Mouse (Mus musculus): ENCODE measurements around the gene Irf1. TPM values are rescaled to one million over a fixed set of nuclear protein-coding genes. Genes with fewer than 3 reads are reported as not detected.

Gene Irf1
- polyA plus RNA-seq (2015; fragmentation: Nextera tagmentation; extraction: Ambion mirVana) = 2.5 and 3.4 TPM in 2 replicates

DNA sequence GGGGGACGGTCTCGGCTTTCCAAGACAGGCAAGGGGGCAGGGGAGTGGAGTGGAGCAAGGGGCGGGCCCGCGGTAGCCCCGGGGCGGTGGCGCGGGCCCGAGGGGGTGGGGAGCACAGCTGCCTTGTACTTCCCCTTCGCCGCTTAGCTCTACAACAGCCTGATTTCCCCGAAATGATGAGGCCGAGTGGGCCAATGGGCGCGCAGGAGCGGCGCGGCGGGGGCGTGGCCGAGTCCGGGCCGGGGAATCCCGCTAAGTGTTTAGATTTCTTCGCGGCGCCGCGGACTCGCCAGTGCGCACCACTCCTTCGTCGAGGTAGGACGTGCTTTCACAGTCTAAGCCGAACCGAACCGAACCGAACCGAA, at the start of gene Irf1:
Gene Irf1, plus strand, starts transcription at position 255 of the 365 bp plus-strand sequence.
- peaks cover 7% of the 10 kb centered on the region; the same call in 1 of the 2 replicates for H3K27me3 ChIP-seq (replicated peaks; ENCODE audit: control insufficient read depth, insufficient read depth, low read length)
- peaks cover 8% of the 10 kb centered on the region for H3K4me1 ChIP-seq (replicated peaks; ENCODE audit: control insufficient read depth, insufficient read depth, low read length)
- WGBS = 1% methylated on average over 33 of the region's 40 CpGs
- peak; percentile 97 for ATAC-seq
- H3K9me3 ChIP-seq (ENCODE audit: control insufficient read depth, low read length) = no peaks in the 10 kb centered on the region
- H3K4me2 ChIP-seq (ENCODE audit: low read length) = peak within 1 kb of the TSS; percentile 96
- no peaks in the 10 kb centered on the region for H3K36me3 ChIP-seq (ENCODE audit: control insufficient read depth, insufficient read depth)
- H3K9ac ChIP-seq (replicated peaks; ENCODE audit: low read depth, low read length) = peak within 1 kb of the TSS; percentile 60
- peak within 1 kb of the TSS; percentile 67 for H3K4me3 ChIP-seq (replicated peaks; ENCODE audit: low read length)
- H3K27ac ChIP-seq (ENCODE audit: low read length) = no peak within 1 kb of the TSS

GRCm38 (mm10) chr11:53720715-53721114, 49.1 kb upstream of the Irf1 start, which contains the start of gene Il5:
Il5 (plus strand) TSS chr11:53720794.
- no peak for ATAC-seq
- WGBS = 89% methylated on average over 6 of the region's 6 CpGs

GRCm38 (mm10) chr11:53731457-53731856, 38.4 kb upstream of the Irf1 start:
- WGBS = 93% methylated on average over 7 of the region's 7 CpGs
- no peak for ATAC-seq

More at GRCm38 (mm10) chr11:53720715-53721114, 49.1 kb upstream of the Irf1 start, which contains the start of gene Il5:
- Histone ChIP-seq H3K4me1 (replicated peaks; ENCODE audit: control insufficient read depth, insufficient read depth, low read length) (no peaks in the 10 kb centered on the region), H3K27me3 (replicated peaks; ENCODE audit: control insufficient read depth, insufficient read depth, low read length) (no peaks in the 10 kb centered on the region), H3K4me2 (ENCODE audit: low read length) (no peak within 1 kb of the TSS), H3K36me3 (ENCODE audit: control insufficient read depth, insufficient read depth) (no peaks in the 10 kb centered on the region), H3K27ac (ENCODE audit: low read length) (no peak within 1 kb of the TSS), H3K9me3 (ENCODE audit: control insufficient read depth, low read length) (no peaks in the 10 kb centered on the region), H3K4me3 (replicated peaks; ENCODE audit: low read length) (no peak within 1 kb of the TSS), H3K9ac (replicated peaks; ENCODE audit: low read depth, low read length) (no peak within 1 kb of the TSS)

DNA sequence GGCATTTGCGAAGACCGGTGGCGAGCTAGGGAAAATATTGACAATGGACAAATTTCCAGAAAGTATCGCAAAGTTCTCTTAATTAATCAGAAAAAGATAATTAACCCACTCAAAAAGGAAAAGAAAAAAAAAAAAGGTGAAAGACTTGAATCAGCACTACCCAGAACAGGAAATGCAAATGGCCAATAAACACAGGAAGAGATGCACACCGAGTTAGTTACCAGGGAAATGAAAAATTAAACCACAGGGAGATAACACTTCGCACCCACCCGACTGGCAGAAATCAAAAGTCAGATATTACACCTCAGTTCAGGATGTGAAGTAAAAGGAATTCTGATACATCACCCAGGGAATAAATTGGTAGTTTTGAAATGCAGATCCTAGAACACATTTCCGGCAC, 37.6 kb upstream of the Irf1 start:
- WGBS = 94% methylated on average over 8 of the region's 8 CpGs
- no peaks in the 10 kb centered on the region for H3K27me3 ChIP-seq (replicated peaks; ENCODE audit: control insufficient read depth, insufficient read depth, low read length)
- no peak for ATAC-seq
- no peaks in the 10 kb centered on the region for H3K4me1 ChIP-seq (replicated peaks; ENCODE audit: control insufficient read depth, insufficient read depth, low read length)
- no peak overlapping the region for H3K4me2 ChIP-seq (ENCODE audit: low read length)
- H3K4me3 ChIP-seq (replicated peaks; ENCODE audit: low read length) = no peak overlapping the region
- H3K27ac ChIP-seq (ENCODE audit: low read length) = no peak overlapping the region
- H3K36me3 ChIP-seq (ENCODE audit: control insufficient read depth, insufficient read depth) = no peaks in the 10 kb centered on the region
- H3K9ac ChIP-seq (replicated peaks; ENCODE audit: low read depth, low read length) = no peak overlapping the region
- H3K9me3 ChIP-seq (ENCODE audit: control insufficient read depth, low read length) = no peaks in the 10 kb centered on the region

More at GRCm38 (mm10) chr11:53731457-53731856, 38.4 kb upstream of the Irf1 start:
- Histone ChIP-seq H3K9ac (replicated peaks; ENCODE audit: low read depth, low read length) (no peak overlapping the region), H3K27me3 (replicated peaks; ENCODE audit: control insufficient read depth, insufficient read depth, low read length) (no peaks in the 10 kb centered on the region), H3K4me3 (replicated peaks; ENCODE audit: low read length) (no peak overlapping the region), H3K4me1 (replicated peaks; ENCODE audit: control insufficient read depth, insufficient read depth, low read length) (no peaks in the 10 kb centered on the region), H3K4me2 (ENCODE audit: low read length) (no peak overlapping the region), H3K36me3 (ENCODE audit: control insufficient read depth, insufficient read depth) (no peaks in the 10 kb centered on the region), H3K9me3 (ENCODE audit: control insufficient read depth, low read length) (no peaks in the 10 kb centered on the region), H3K27ac (ENCODE audit: low read length) (no peak overlapping the region)

- Histone ChIP-seq H3K27me3 (replicated peaks; ENCODE audit: control insufficient read depth, insufficient read depth, low read length) (no peaks in the 10 kb centered on the region), H3K27ac (ENCODE audit: low read length) (no peak overlapping the region), H3K4me3 (replicated peaks; ENCODE audit: low read length) (no peak overlapping the region), H3K4me2 (ENCODE audit: low read length) (no peak overlapping the region), H3K9me3 (ENCODE audit: control insufficient read depth, low read length) (no peaks in the 10 kb centered on the region), H3K9ac (replicated peaks; ENCODE audit: low read depth, low read length) (no peak overlapping the region), H3K36me3 (ENCODE audit: control insufficient read depth, insufficient read depth) (no peaks in the 10 kb centered on the region), H3K4me1 (replicated peaks; ENCODE audit: control insufficient read depth, insufficient read depth, low read length) (no peaks in the 10 kb centered on the region)
- no peak for ATAC-seq
- 91% methylated on average over 7 of the region's 7 CpGs for WGBS
These were observed 36.0 kb upstream of the Irf1 start for GRCm38 (mm10) chr11:53733824-53734223.

DNA sequence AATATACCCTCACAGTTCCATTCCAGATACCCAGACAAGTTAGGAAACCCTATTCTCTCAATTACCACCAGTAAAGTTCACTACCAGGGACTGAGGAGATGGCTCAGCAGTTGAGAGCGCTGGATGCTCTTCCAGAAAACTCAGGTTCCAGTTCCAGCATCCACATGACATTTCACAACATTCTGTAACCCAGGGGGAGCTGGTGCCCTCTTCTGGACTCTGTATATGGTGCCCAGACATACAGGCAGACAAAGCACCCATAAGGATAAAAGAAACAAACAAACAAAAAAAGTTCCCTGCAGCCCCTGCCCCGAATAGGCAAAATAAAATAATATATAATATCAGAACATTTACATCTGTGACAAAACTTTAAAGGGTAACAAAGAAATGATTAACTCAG, 35.4 kb upstream of the Irf1 start:
- Histone ChIP-seq H3K9me3 (ENCODE audit: control insufficient read depth, low read length) (no peaks in the 10 kb centered on the region), H3K4me1 (replicated peaks; ENCODE audit: control insufficient read depth, insufficient read depth, low read length) (no peaks in the 10 kb centered on the region), H3K27me3 (replicated peaks; ENCODE audit: control insufficient read depth, insufficient read depth, low read length) (no peaks in the 10 kb centered on the region), H3K36me3 (ENCODE audit: control insufficient read depth, insufficient read depth) (no peaks in the 10 kb centered on the region), H3K27ac (ENCODE audit: low read length) (no peak overlapping the region), H3K4me2 (ENCODE audit: low read length) (no peak overlapping the region), H3K9ac (replicated peaks; ENCODE audit: low read depth, low read length) (no peak overlapping the region), H3K4me3 (replicated peaks; ENCODE audit: low read length) (no peak overlapping the region)
- ATAC-seq = no peak
- 79% methylated on average over 2 of the region's 2 CpGs for WGBS

DNA sequence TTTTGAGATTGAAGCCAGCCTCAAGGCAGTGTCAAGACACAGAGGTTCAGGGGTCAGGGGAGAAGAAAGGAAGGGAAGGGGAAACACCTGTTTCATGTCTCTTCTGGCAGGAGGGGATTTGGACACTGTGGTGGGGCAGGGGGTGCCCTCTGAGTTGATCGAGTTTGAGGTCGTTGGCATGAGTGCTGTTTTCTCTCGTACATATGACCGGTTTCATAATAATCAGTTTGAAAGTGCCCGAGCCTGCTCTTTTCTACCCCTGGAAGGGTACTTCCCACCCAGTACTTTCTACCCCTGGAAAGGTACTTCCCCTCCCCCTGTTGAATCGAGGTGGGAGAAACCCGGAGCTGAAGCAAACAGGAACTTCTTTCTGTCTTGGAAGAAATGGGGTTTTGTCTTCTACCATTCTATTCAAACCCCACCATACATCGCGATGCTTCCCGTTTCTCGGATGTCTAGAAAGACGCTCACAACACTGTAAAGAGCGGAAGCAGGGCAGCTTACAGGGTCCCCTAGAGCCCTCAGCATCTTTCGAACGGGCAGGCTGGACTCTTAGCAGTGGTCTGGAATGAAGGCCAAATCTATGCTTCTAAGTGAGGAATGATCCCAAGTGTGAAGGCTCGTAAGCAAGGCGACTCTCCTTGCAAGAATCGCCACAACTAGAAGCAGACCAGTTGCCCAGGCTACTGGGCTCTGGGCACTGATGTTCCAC, 34.7 kb upstream of the Irf1 start:
- Histone ChIP-seq H3K4me1 (replicated peaks; ENCODE audit: control insufficient read depth, insufficient read depth, low read length) (no peaks in the 10 kb centered on the region), H3K9me3 (ENCODE audit: control insufficient read depth, low read length) (no peaks in the 10 kb centered on the region), H3K4me2 (ENCODE audit: low read length) (no peak overlapping the region), H3K36me3 (ENCODE audit: control insufficient read depth, insufficient read depth) (no peaks in the 10 kb centered on the region), H3K9ac (replicated peaks; ENCODE audit: low read depth, low read length) (no peak overlapping the region), H3K27me3 (replicated peaks; ENCODE audit: control insufficient read depth, insufficient read depth, low read length) (no peaks in the 10 kb centered on the region), H3K27ac (ENCODE audit: low read length) (no peak overlapping the region), H3K4me3 (replicated peaks; ENCODE audit: low read length) (no peak overlapping the region)
- 76% methylated on average over 18 of the region's 18 CpGs for WGBS
- no peak for ATAC-seq

DNA sequence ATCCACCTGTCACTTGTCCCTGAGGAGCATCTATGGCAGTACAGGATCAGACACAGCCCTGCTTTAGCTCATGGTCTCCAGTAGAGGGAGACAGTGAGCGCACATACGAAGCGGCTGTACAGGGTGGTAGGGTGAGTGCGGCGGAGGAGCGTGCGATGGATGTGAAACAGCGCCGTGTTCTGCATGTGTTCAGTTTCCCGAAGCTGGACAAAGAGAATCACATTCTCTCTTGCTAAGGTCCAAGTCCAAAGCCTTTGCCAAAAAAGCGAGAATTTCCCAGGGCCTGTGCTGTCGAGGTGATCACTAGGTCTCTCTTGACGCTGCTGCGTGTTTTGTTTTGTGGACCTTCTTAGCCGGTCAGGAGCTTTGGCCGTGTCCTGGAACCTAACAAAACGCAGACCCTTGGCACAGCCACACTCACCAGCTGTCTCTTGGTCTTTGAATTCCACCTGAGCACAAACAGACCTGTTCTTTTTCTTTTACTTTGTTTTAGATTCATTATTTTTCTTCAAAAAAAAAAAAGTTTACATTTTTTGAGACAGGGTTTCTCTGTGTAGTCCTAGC, 34.0 kb upstream of the Irf1 start:
- H3K4me2 ChIP-seq (ENCODE audit: low read length) = peak overlapping the region; percentile 52
- no peak overlapping the region for H3K27ac ChIP-seq (ENCODE audit: low read length)
- no peaks in the 10 kb centered on the region for H3K27me3 ChIP-seq (replicated peaks; ENCODE audit: control insufficient read depth, insufficient read depth, low read length)
- peak; percentile 95 for ATAC-seq
- no peaks in the 10 kb centered on the region for H3K9me3 ChIP-seq (ENCODE audit: control insufficient read depth, low read length)
- H3K4me3 ChIP-seq (replicated peaks; ENCODE audit: low read length) = peak overlapping the region; percentile 24
- 14% methylated on average over 17 of the region's 17 CpGs for WGBS
- no peaks in the 10 kb centered on the region for H3K4me1 ChIP-seq (replicated peaks; ENCODE audit: control insufficient read depth, insufficient read depth, low read length)
- peak overlapping the region; percentile 15; the same call in 1 of the 2 replicates for H3K9ac ChIP-seq (replicated peaks; ENCODE audit: low read depth, low read length)
- H3K36me3 ChIP-seq (ENCODE audit: control insufficient read depth, insufficient read depth) = no peaks in the 10 kb centered on the region

DNA sequence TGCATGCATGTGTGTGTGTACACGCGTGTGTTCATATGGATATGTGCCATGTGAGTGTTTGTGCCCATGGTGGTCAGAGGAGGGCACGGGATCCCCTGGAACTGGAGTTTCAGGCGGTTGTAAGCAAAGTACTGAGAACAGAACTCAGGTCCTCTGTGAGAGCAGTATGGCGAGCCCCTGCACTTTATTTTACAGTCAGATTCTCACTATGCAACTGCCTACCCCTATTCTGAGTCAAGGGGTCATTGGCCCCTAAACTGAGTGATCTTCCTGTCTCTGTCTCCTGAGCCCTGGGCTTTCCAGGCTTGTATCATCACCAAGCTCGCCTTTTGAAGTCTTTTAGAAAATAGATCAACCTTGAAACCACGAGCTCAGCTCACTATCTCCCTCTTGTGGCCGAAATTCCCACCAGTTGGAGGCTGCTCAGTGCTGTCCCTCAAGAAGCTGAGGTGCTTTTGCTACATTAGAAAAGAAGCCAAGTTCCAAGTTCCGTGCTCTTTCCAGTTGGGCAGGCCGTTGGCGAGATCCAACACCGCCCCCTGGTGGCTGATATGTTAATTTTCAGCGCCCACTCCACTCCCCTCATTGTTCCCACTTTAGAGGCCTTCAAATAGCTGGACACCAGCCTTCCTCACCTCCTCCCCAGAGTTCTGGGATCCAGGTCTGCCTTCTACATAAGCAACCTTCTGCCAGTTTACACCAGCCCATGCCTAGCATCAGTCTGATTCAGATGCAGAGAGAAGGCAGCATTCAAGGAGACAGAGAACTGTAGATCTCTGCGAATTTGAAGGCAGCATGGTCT, 32.8 kb upstream of the Irf1 start:
- Histone ChIP-seq H3K27ac (ENCODE audit: low read length) (no peak overlapping the region), H3K9me3 (ENCODE audit: control insufficient read depth, low read length) (no peaks in the 10 kb centered on the region), H3K4me1 (replicated peaks; ENCODE audit: control insufficient read depth, insufficient read depth, low read length) (no peaks in the 10 kb centered on the region), H3K9ac (replicated peaks; ENCODE audit: low read depth, low read length) (no peak overlapping the region), H3K27me3 (replicated peaks; ENCODE audit: control insufficient read depth, insufficient read depth, low read length) (no peaks in the 10 kb centered on the region), H3K36me3 (ENCODE audit: control insufficient read depth, insufficient read depth) (no peaks in the 10 kb centered on the region), H3K4me3 (replicated peaks; ENCODE audit: low read length) (no peak overlapping the region), H3K4me2 (ENCODE audit: low read length) (no peak overlapping the region)
- peak; percentile 47; the same call in 1 of the 2 replicates for ATAC-seq
- 48% methylated on average over 14 of the region's 14 CpGs for WGBS
